Comparison of ENCODE assay signal across 11 mouse cellular contexts in the genomic region with DNA sequence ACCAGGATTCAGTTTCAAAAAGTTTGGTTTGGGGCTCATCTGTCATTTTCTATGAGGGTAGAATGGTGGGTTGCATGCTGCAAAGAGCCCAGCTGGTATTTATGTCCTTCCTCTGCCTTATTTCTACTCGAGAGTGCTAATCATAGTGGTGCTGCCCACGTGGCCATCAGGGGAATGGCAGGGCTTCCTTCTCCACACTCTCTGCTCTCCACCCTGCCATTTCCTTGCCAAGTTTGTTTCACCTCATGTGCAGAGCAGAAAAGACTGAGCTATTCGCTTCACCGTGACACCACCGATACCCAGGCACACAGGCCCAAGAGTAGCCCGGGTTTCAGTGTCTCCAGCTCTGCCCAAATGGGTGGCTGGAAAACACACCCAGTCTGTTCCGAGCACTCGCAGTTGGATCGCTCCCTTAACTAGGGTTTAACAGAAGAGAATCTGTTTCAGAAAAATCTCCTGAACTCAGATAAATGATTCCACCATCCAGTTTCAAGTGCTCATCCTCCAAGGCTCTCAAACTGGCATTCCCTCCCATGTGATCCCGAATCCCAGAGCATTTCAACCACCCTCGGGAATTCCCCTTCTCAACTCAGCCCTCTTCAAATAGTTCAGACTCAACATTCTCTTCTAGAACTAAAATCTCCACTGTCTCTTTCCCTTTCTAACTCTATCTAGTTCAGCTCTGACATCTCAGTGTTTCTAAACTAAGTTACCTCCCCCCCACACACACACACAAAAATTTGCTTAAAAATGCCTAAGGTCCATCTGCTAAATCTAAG.
DNase-seq lines count a peak whose midpoint lies in the region; ATAC-seq and TF ChIP-seq lines count a peak whose summit lies in the region.
"Had no signal": no experiment of that assay in that cellular context is flagged by ENCODE, and none has a peak within 500 bp of the region (broad histone marks: within the 10 kb centered on the region; RNA-seq: fewer than 3 reads in every experiment).

No protein-coding gene starts in this region.

- H3K27me3 ChIP-seq in kidney, postnatal 0 days (ENCODE audit: insufficient read depth, low read length) = no peaks in the 10 kb centered on the region
- H3K27me3 ChIP-seq in embryonic facial prominence, embryonic 14.5 days (replicated peaks; ENCODE audit: control insufficient read depth, insufficient read depth, low read length) = no peaks in the 10 kb centered on the region
- H3K27me3 ChIP-seq in limb, embryonic 14.5 days (ENCODE audit: control insufficient read depth, insufficient read depth, low read length) = no peaks in the 10 kb centered on the region

- WGBS in kidney, postnatal 0 days = 67% methylated on average over 11 of the region's 11 CpGs
- 53% methylated on average over 11 of the region's 11 CpGs for WGBS in embryonic facial prominence, embryonic 14.5 days
- WGBS in limb, embryonic 14.5 days = 67% methylated on average over 11 of the region's 11 CpGs

- no peak overlapping the region for H3K4me2 ChIP-seq in kidney, postnatal 0 days (ENCODE audit: low read length)
- 0 out of 2 replicates have a peak overlapping the region, but pooled peaks have one; percentile 8 for H3K4me2 ChIP-seq in embryonic facial prominence, embryonic 14.5 days (ENCODE audit: low read depth, low read length)
- H3K4me2 ChIP-seq in limb, embryonic 14.5 days (replicated peaks; ENCODE audit: low read depth, low read length, severe bottlenecking) = no peak overlapping the region

- no peak for TF ChIP-seq POLR2A in limb, embryonic 14.5 days (IDR thresholded peaks at IDR 0.05; ENCODE audit: borderline replicate concordance, extremely low read depth, insufficient read depth, insufficient read length)

- peak; percentile 27; the same call in 1 of the 2 replicates for TF ChIP-seq CTCF in kidney, postnatal 0 days (IDR thresholded peaks at IDR 0.05; ENCODE audit: low read depth)

- H3K9me3 ChIP-seq in kidney, postnatal 0 days (replicated peaks; ENCODE audit: low read length) = no peaks in the 10 kb centered on the region
- no peaks in the 10 kb centered on the region for H3K9me3 ChIP-seq in embryonic facial prominence, embryonic 14.5 days (ENCODE audit: control insufficient read depth, low read length)
- no peaks in the 10 kb centered on the region for H3K9me3 ChIP-seq in limb, embryonic 14.5 days (ENCODE audit: control insufficient read depth, low read length)

- no peaks in the 10 kb centered on the region for H3K36me3 ChIP-seq in kidney, postnatal 0 days (ENCODE audit: insufficient read depth, low read length)
- H3K36me3 ChIP-seq in embryonic facial prominence, embryonic 14.5 days (ENCODE audit: control insufficient read depth, insufficient read depth, low read length) = peaks cover 8% of the 10 kb centered on the region
- peaks cover 11% of the 10 kb centered on the region for H3K36me3 ChIP-seq in limb, embryonic 14.5 days (ENCODE audit: control insufficient read depth, insufficient read depth, low read length)

- no peak overlapping the region for H3K27ac ChIP-seq in kidney, postnatal 0 days
- H3K27ac ChIP-seq in embryonic facial prominence, embryonic 14.5 days (replicated peaks; ENCODE audit: low read depth, low read length) = peak overlapping the region; percentile 67
- H3K27ac ChIP-seq in limb, embryonic 14.5 days (replicated peaks; ENCODE audit: low read depth, low read length) = no peak overlapping the region
- H3K27ac ChIP-seq: macrophage had no signal

- H3K9ac ChIP-seq in kidney, postnatal 0 days (ENCODE audit: low read depth, low read length) = no peak overlapping the region
- H3K9ac ChIP-seq in embryonic facial prominence, embryonic 14.5 days (ENCODE audit: low read depth, low read length) = no peak overlapping the region
- H3K9ac ChIP-seq in limb, embryonic 14.5 days (ENCODE audit: low read depth, low read length, severe bottlenecking) = no peak overlapping the region

- 0 out of 2 replicates have a peak, but pooled peaks cover 2% of the 10 kb centered on the region for H3K4me1 ChIP-seq in kidney, postnatal 0 days (replicated peaks; ENCODE audit: insufficient read depth, low read length)
- H3K4me1 ChIP-seq in embryonic facial prominence, embryonic 14.5 days (ENCODE audit: control insufficient read depth, insufficient read depth, low read length) = peaks cover 29% of the 10 kb centered on the region
- peaks cover 27% of the 10 kb centered on the region for H3K4me1 ChIP-seq in limb, embryonic 14.5 days (ENCODE audit: control insufficient read depth, insufficient read depth, low read length)

- DNase-seq in cerebellum, postnatal 10 days = peak; percentile 39 to 43
- DNase-seq in cerebellum, adult 9-10 months = no peak
- DNase-seq in kidney, postnatal 0 days (ENCODE audit: low spot score) = peak; percentile 46
- no peak for DNase-seq in kidney, adult 8-10 months
- peak; percentile 64 for DNase-seq in embryonic facial prominence, embryonic 14.5 days (ENCODE audit: low spot score)
- peak; percentile 33 for DNase-seq in limb, embryonic 14.5 days (ENCODE audit: low spot score)
- DNase-seq in embryo, embryonic 10 days (ENCODE audit: low spot score) = no peak
- DNase-seq: cerebellum, postnatal 25 days; thymus, postnatal 36 days had no signal

- ATAC-seq in kidney, postnatal 0 days (replicated peaks; ENCODE audit: low FRiP score, low read depth) = no peak
- peak; percentile 73 for ATAC-seq in embryonic facial prominence, embryonic 14.5 days (ENCODE audit: low read depth)
- no peak for ATAC-seq in limb, embryonic 14.5 days (ENCODE audit: low FRiP score, low read depth)
- no peak for ATAC-seq in inflammation-experienced regulatory T-cells, adult 6 months

- H3K4me3 ChIP-seq in kidney, postnatal 0 days (replicated peaks; ENCODE audit: low read depth, low read length) = no peak overlapping the region
- no peak overlapping the region for H3K4me3 ChIP-seq in embryonic facial prominence, embryonic 14.5 days (ENCODE audit: low read depth, low read length)
- H3K4me3 ChIP-seq in limb, embryonic 14.5 days (replicated peaks; ENCODE audit: low read length) = no peak overlapping the region

Comparison
In these comparisons a context has a peak if more than half of its experiments do, and no peak if none do; other contexts are left out.
1. DNase-seq: peak in cerebellum, postnatal 10 days (2 of 2), kidney, postnatal 0 days (single experiment), embryonic facial prominence, embryonic 14.5 days (single experiment) and limb, embryonic 14.5 days (single experiment); none in cerebellum, adult 9-10 months (single experiment), kidney, adult 8-10 months (0 of 2) and embryo, embryonic 10 days (single experiment).